Mouse (Mus musculus) telencephalon, adult 2 months (tissue): ENCODE data around the gene Dpep3.
A peak's percentile ranks its signal among the peaks of the same experiment; 100 is the strongest.
"Not testable (repeated sequence)": the region's sequence is repeated elsewhere in the genome, so short reads cannot be mapped to it uniquely, and the experiment has no call there.

ENCODE experiments used
- DNase-seq: peaks from one replicate; pipeline ENCODE4 v3.0.0-alpha.2; 2011; ENCODE audit warnings: low read depth, low spot score

The Dpep3 gene

DNA sequence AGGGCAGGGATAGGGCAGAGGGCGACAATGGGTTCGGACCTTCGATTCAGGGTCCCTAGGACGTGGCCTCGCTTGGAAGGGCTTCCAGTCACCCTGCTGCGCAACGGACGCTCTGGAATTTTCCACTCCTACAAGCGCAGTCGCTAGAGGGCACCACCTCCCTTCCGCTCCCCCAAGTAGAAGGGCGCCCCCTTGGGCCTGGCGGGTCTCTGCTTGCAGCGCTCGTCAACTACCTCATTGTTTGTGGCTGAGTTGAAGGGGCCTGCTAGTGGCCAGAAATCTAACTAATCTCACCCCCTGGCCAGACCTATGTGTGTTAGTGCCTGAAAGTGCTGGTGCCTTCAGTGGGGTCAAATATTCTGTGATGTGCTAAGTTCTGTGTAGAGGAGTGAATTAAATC lies at the start of gene Dpep3:
Dpep3 (minus strand) TSS at position 105 of the 400 bp plus-strand sequence.
- no peak for DNase-seq

GRCm38 (mm10) chr8:106022483-106022882 lies 43.3 kb upstream of the Dpep3 start:
- DNase-seq = peak; percentile 31

GRCm38 (mm10) chr8:106018039-106018438 lies 38.8 kb upstream of the Dpep3 start:
- no peak for DNase-seq

DNA sequence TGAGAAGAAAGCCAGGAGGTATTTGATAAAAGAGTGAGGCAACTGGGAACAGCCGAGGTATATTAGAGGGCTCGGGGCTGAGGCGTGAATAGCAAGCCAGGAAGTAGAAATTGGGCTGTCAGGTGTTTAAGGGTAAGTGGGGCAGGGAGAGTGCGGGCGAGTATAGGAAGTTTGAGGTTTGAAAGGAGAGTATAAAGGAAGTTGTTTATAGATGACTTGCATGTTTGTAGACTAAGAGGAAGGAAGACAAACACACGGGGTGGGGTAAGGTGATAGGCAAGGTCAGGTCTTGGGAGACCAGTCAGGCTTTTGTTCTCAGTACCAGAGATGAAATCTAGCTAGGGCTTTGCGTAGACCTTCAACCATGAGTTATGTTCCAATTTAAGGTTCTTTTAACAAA lies 37.9 kb upstream of the Dpep3 start:
- no peak for DNase-seq

- DNase-seq = no peak
These were observed 37.1 kb upstream of the Dpep3 start for GRCm38 (mm10) chr8:106016284-106016683.

DNA sequence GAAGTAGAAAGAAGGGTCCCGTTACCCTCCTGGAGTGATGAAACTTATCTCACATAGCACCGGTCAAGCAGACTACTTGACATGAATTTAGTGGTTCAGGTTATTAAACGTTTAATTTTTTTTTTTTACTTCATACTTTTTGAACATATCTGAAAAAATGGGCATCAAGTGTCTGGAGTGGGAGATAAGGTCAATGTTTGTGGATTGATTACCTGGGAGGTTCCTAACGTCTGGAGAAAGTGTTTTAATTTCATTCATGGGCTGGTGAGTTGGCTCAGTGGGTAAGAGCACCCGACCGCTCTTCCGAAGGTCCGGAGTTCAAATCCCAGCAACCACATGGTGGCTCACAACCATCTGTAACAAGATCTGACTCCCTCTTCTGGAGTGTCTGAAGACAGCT lies 33.0 kb upstream of the Dpep3 start:
- not testable (repeated sequence) for DNase-seq

GRCm38 (mm10) chr8:106011643-106011986 lies 32.4 kb upstream of the Dpep3 start, which contains the start of gene Ddx28:
Ddx28 (minus strand) TSS chr8:106011882.
- no peak for DNase-seq

- DNase-seq = peak; percentile 93
These were observed 31.8 kb upstream of the Dpep3 start for GRCm38 (mm10) chr8:106010748-106011642.

- DNase-seq = not testable (repeated sequence)
These were observed 28.7 kb upstream of the Dpep3 start for GRCm38 (mm10) chr8:106007891-106008290.

- no peak for DNase-seq
These were observed 27.9 kb upstream of the Dpep3 start for GRCm38 (mm10) chr8:106007135-106007534.

DNA sequence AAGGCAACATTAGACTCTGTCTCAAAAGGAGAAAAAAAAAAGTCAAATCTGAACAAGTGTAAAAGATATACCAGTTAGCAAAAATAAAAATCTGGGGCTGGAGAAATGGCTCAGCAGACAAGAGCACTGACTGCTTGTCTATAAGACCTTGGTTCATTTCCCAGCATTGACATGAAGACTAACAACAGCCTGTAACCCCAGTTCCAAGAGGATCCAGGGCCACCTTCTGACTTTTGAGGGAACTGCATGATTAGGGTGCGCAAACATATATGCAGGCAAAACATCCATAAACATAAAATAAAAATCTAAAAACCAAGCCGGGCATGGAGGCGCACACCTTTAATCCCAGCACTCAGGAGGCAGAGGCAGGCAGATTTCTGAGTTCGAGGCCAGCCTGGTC lies 27.2 kb upstream of the Dpep3 start:
- no peak for DNase-seq

DNA sequence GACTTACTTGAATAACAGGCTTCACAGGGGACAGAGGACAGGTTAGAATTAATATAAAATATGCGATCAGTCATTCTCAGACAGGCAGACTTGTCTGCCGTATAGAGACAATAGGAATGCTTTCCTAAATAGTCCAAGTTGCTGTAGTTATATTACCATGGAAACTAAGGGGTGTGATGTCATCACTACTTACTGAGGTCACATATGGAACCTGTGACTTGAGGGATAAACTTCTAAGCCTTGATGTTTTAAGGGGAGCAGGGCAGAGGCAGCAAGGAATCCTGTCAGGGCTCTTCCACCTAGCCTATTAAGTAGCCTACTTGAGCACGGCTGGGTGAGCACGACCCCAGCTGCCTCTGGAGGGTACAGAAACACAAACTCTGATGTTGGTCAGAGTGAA lies 26.6 kb upstream of the Dpep3 start, which contains the start of gene Dpep2nb:
Dpep2nb (minus strand) TSS at position 101 of the 400 bp plus-strand sequence.
- no peak for DNase-seq

- DNase-seq = no peak
These were observed 25.4 kb upstream of the Dpep3 start for GRCm38 (mm10) chr8:106004538-106005207.

- DNase-seq = no peak
These were observed 22.7 kb upstream of the Dpep3 start for GRCm38 (mm10) chr8:106001908-106002307.

GRCm38 (mm10) chr8:105998971-105999370 lies 19.7 kb upstream of the Dpep3 start:
- no peak for DNase-seq

- DNase-seq = no peak
These were observed 17.1 kb upstream of the Dpep3 start for GRCm38 (mm10) chr8:105996359-105996758.

- DNase-seq = no peak
These were observed 14.0 kb upstream of the Dpep3 start for GRCm38 (mm10) chr8:105993226-105993625.

DNA sequence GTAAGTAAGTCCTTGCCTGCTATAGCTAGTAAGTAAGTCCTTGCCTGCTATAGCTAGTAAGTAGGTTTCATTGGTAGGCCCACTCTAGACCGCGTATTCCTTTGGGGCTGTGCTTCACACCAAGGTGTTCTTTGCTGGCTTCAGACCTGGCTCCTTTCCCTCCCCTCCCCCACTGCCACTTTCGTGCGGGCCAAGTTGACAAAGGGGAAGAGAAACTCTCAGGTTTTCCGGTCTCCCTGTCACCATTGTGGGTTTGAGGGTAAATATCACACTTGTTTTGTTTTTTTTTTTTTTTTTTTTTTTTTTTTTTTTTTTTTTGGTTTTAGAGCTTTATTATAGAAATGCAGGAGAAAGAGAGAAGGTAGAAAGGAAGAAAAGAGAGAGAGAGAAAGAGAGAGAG lies 13.3 kb upstream of the Dpep3 start:
- no peak for DNase-seq

- no peak for DNase-seq
These were observed 12.3 kb upstream of the Dpep3 start for GRCm38 (mm10) chr8:105991546-105991945.

- DNase-seq = peak; percentile 36
These were observed 11.7 kb upstream of the Dpep3 start, which contains the start of gene Dus2 for GRCm38 (mm10) chr8:105990856-105991387. Dus2 (plus strand) TSS chr8:105991337.

DNA sequence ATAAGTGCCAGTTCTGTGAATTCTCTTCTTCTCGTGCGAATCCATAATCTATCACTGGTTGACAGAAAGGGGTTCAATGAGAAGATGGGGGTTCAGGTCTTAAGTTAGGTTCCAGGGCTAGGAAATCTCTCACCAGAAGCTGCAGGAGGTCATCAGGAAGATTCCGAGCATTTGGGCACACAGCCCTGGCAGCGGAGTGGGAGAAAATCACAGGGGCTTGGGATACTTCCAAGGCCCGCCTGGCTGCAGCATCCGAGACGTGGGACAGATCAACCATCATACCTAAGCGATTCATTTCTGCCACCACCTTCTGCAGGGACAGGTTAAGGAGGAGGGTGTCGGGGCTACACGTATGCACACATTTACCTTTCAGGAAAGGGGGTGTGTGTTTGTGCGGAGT lies 9.3 kb upstream of the Dpep3 start:
- no peak for DNase-seq

GRCm38 (mm10) chr8:105983406-105983805 lies 4.2 kb upstream of the Dpep3 start:
- DNase-seq = not testable (repeated sequence)
